Mouse (Mus musculus): ENCODE results near the gene Lzts2.
"Not testable (repeated sequence)": the region's sequence is repeated elsewhere in the genome, so short reads cannot be mapped to it uniquely, and the experiment has no call there.

Lzts2 gene

DNA sequence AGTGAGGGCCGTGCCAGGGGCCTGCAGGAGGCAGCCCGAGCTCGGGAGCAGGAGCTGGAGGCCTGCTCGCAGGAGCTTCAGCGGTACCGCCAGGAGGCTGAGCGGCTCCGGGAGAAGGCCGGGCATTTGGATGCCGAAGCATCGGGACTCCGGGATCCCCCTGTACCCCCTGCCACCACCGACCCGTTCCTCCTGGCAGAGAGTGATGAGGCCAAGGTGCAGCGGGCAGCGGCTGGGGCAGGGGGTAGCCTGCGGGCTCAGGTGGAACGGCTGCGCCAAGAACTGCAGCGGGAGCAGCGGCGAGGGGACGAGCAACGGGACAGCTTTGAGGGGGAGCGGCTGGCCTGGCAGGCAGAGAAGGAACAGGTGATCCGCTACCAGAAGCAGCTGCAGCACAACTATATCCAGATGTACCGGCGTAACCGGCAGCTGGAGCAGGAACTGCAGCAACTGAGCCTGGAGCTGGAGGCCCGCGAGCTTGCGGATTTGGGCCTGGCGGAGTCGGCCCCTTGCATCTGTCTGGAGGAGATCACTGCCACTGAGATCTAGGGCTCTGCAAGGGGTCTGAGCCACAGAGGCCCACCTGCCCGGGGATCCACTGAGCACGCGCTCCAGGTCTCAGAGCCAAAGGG is 11.8 kb downstream of the Lzts2 start:
- no peak for DNase-seq (ENCODE audit: low spot score)

DNA sequence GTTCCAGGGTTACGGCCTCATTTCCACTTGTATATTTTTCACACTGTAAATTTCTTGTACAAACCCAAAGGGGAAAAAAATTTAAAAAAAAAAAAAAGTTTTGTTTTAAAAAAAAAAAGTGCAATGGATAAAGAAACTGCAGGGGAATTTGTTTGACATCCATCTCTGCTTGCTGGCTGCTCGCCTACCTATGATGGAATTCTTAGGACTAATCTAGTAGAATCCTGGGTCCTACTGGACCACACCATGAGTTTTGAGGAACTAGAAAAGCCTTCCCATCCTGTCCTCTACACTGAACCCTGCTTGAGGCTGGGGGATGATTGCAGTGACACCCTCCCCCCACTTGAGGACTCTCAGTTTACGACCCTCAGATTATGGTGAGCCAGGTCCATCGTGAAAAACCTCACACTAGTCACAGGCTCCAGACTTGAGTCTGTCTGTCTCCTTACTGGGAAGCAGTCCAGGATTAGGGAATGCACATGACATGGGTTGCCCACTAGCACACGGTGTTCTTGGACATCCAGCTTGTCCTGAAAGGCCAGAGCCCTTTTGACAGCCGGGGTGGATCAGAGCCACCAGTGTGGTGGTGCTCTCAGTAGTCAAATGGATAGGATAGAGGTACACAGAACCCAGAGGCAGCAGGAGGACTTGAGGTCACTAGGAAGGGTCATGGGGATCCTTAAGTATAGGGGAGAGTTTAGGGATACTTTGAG is 12.9 kb downstream of the Lzts2 start:
- DNase-seq (ENCODE audit: low spot score) = no peak

GRCm38 (mm10) chr19:45027848-45028247 is 13.6 kb downstream of the Lzts2 start:
- DNase-seq (ENCODE audit: low spot score) = no peak

DNA sequence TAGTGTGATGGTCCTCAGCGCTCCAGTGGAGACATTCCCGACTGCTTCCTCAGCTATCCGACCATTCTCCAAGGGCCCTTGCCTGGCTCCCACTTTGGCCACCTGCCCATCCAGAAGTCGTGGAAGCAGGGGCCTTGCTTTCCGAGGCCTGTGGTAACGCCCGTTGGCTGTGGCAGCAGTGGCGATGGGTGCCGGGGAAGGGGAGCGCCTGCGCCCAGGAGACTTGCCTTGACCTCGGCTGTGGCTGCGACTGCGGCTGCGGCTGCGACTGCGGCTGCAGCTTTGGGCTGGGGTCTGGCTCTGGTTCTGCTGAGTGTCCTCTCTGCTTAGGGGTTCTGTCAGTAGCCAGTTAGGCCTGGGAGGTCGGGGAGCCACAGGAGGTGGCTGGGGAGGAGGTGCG is 14.5 kb downstream of the Lzts2 start:
- DNase-seq (ENCODE audit: low spot score) = no peak

DNA sequence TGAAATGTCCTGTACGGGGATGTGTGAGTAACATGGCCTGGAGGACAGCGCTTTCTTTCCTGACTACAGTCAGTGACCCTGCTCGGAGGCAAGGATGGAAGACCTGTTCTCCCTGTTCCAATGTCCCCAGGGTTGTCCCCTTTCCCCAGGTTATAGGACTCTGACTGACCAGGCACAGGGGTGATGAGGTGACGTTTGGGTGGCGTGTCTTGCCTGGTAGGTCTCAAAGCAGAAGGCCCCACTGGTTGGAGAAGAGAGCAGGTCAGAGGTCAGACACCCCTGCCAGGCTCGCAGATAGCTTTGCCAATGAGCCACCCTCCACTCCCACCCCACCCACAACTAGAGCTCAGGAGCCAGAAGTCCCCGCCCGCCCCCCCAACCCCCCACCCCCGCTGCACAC is 15.4 kb downstream of the Lzts2 start:
- DNase-seq (ENCODE audit: low spot score) = no peak

DNA sequence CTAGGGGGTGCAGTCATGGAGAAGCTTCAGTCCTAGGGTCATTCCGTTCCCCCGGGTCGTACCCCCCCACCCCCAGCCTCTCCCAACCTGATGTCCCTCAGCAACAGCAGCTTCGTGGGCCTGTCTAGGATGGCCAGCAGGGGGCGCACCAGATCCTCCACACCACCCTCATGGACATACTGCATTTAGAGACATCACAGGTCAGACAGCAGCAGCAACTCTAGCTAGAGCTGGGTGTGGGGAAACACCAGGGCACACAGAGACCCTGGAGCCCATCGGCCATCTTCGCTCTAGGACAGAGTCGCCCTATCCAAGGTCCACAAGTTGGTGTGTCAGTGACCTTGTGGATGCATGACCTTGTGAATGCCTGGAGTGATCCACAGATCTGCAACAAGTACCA is 15.9 kb downstream of the Lzts2 start:
- no peak for DNase-seq (ENCODE audit: low spot score)

DNA sequence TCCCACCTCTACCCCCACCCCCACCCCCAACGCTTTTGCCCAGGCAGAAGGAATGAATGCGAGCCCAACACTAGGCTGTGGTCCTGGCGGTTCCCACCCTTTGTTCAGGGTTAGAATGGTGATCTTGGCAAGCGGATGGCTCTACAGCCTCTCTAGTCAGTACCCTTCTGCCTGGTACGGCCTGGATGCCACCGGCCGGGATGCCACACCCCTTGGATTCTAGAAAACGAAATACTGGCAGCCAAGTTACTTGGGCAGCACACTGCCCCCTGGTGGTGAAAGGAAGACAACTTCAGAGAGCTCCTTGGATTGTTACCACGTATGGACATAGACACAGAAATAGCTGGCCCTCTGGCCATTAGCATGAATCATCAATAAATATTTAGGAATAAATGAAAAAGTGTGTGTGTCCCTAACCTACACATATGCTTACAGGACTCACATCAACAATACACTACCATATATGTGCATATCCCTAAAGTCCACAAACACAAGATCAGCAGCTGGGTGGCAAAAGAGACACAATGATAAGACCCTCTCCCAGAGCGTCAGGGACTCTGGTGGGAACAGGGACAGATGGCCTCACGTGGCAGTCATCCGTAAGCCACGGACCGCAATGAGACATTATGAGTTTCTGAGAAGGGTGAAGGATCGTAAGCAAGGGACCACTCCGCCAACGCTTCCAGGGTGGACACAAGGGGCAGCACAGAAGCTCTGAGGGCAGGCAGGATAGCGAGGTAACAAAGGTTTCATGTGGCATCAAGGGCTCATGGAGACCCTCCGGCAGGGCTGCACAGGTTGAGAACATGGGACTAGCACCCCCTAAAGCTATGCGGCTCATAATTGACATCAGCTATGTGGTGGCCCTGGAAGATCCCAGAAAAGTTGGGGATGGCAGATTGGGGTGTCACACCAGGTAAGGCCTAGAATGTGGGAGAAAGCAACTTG is 16.8 kb downstream of the Lzts2 start:
- DNase-seq (ENCODE audit: low spot score) = peak; percentile 81

GRCm38 (mm10) chr19:45031780-45032179 is 17.6 kb downstream of the Lzts2 start:
- DNase-seq (ENCODE audit: low spot score) = no peak

GRCm38 (mm10) chr19:45032570-45033332 is 18.5 kb downstream of the Lzts2 start:
- DNase-seq (ENCODE audit: low spot score) = no peak

DNA sequence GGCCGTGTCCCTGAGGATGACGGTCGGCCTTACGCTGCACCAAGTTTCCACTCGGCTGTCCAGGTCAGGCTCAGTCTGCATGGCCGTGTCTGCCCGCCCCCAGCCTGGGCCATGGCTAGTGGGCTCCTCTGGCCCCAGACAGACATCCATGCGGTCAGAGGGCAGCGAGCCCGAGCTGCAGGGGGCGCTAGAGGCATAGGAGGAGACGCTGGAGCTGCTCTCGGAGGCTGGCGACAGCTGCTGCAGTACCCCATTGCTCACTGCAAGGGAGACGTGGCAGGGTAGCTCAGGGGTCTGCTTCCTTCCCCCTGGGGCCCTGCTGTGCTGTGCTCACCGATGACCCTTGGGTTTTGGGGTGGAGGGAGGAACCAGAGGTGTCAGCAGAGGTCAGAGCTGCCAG is 22.7 kb downstream of the Lzts2 start:
- no peak for DNase-seq (ENCODE audit: low spot score)

- not testable (repeated sequence) for DNase-seq (ENCODE audit: low spot score)
These were observed 24.0 kb downstream of the Lzts2 start for GRCm38 (mm10) chr19:45038198-45038597.

DNA sequence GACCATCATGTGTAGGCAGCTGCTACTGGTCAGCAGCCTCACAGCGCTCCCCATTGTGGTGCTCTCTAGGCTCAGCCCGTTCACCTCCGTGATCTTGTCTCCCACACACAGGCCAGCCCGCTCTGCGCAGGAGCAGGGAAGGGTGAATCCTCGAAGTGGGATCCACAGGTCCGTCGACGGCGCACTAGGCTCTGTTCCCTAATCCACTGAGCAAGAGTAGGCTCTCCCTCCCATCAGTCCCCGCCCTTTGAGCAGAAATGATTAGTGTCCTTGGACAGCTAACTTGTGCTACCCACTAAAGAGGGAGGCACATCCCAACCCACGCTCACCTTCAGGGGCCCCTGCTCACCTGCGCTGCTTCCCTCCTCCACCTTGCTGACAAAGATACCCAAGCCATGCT is 26.0 kb downstream of the Lzts2 start:
- DNase-seq (ENCODE audit: low spot score) = no peak

GRCm38 (mm10) chr19:45044389-45044927 is 30.2 kb downstream of the Lzts2 start:
- DNase-seq (ENCODE audit: low spot score) = no peak

- DNase-seq (ENCODE audit: low spot score) = no peak
These were observed 31.0 kb downstream of the Lzts2 start for GRCm38 (mm10) chr19:45045236-45045635.

DNA sequence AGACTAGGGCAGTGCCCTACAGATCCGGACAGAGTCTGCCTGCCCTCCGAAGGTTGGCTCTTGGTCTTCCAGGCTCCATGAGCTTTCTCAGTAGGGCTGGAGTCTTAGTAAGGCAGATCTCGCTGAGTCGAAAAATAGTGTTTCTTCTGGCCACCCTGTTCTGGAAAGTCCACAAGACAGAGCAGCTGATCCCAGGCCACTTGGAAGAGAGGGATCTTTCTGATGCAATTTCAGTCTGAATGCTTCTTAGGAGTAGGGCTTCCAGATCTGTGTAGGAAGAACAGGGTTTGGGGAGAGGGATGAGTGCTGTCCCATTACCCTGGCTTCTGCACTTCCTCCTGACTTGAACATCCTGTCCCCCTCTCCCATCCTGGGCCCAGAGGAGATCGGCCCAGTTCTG is 31.4 kb downstream of the Lzts2 start, which contains the start of gene Pdzd7:
Gene Pdzd7, minus strand, starts transcription at position 67 of the 400 bp plus-strand sequence.
- no peak for DNase-seq (ENCODE audit: low spot score)

GRCm38 (mm10) chr19:45046523-45047321 is 32.5 kb downstream of the Lzts2 start:
- peak; percentile 90 for DNase-seq (ENCODE audit: low spot score)

DNA sequence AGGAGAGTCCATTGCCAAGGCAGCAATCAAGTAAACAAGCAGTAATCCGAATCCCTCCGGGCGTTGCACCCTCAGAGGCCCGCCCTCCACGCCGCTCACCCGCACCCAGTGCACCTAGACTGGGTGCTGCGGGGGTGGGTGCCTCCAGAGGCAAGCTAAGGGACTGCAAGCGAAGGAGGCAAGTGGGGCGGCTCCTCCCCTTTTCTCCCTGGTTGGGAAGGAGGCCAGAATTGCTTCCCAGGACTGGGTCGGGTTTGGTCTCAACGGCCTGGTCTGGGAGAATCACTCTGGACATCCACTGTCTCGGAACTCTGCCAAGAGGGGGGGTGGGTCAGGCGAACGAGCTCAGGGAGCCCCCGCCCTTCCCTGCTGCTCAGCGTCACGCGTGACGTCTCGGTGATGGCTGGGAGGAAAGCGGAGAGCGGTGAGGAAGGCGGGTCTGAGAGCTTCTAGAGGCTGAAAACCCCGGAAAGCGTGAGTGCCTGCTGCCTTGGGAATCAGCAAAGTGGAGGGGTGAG is 33.3 kb downstream of the Lzts2 start, which contains the start of gene Sfxn3:
Gene Sfxn3, plus strand, starts transcription at position 87 of the 518 bp plus-strand sequence.
- peak; percentile 88 for DNase-seq (ENCODE audit: low spot score)

DNA sequence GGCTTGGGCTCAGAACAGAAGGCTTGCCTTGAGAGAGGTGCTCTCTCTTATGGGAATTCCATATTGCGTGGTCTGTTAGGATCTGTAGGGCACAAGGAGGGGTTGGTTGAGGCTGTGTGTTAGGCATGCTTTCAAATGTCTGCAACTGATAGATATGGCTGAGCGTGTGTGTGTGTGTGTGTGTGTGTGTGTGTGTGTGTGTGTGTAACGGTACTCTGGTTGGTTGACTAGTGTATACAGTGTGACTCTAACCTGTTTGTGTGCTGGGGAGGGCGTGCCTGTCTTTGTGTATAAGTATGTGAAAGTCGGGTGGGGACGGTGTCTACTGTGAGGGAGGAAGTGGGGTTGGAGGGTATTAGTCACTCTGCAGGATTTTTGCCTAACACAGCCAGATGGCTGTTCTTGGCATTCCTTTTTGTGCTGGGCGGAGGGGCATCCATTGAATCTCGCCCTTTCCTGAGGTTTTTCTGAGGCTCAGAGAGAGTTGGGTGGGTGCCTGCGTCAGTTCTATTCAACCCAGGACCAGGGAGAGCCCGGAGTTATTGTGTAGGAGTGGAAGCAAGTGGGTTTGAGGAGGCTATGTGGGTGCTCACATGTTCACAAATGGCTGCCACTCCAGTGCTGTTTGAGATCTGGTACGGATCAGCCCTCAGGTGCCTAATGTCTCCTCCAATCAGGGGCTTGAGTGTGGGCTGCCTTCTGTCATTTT is 33.9 kb downstream of the Lzts2 start:
- DNase-seq (ENCODE audit: low spot score) = peak; percentile 82

DNA sequence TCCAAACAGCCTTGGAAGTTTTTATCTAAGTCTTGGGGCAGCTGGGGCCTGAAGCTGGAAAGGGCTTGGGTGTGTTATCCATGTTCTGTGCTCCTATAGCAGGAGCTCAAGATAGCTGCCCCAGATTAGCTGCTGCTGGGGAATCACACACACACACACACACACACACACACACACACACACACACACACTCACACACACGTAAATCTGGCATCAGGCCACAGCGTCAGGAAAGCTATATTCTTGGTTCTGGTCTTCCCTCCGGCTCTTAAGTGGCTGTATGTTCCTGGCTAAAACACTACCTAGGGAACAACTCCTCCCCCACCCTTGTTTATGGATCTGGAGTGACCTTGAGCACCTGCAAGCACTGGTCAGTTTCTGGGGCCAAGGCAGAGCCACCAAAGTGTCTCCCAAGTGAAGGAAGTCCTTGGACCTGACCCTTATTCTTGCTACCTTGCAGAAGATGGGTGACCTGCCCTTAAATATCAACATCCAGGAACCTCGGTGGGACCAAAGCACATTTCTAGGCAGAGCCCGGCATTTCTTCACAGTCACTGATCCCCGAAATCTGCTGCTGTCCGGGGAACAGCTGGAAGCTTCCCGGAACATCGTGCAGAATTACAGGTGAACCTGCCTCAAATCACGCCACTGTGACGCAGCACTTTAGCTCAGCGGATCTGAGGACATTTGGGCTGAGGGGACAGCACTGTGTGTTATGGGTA is 34.6 kb downstream of the Lzts2 start:
- no peak for DNase-seq (ENCODE audit: low spot score)

Data from left cerebral cortex, adult 11 months (tissue).